Mouse (Mus musculus) liver, embryonic 14.5 days (tissue): Measurements from ENCODE around the gene Arhgdig.

Experiments used
- CTCF ChIP-seq: IDR thresholded peaks from 2 replicates; pipeline ENCODE4 v1.5.1; 2016; ENCODE audit warnings: antibody characterized with exemption, low read depth, control low read depth
- EP300 ChIP-seq: IDR thresholded peaks from 2 replicates; pipeline ENCODE4 v1.6.1; 2016; ENCODE audit warnings: antibody characterized with exemption, low read depth

- no peak for TF ChIP-seq CTCF
- TF ChIP-seq EP300 = no peak
Observed at GRCm38 (mm10) chr17:26204766-26205165, 2.8 kb downstream of the Arhgdig start.
